Mouse (Mus musculus) heart, embryonic 12.5 days (tissue): ENCODE measurements around the gene Pnmal2. TPM values are rescaled to one million over a fixed set of nuclear protein-coding genes. Genes with fewer than 3 reads are reported as not detected.
A peak's percentile ranks its signal among the peaks of the same experiment; 100 is the strongest.

Experiments used
- ATAC-seq: fragments of 200-750 bp; cut with Nextera tagmentation; 2 replicates; pipeline ENCODE4 v1.8.0; 2017; ENCODE audit warnings: moderate TSS enrichment, moderate library complexity; ENCODE audit not compliant: insufficient number of reproducible peaks, low FRiP score
- H3K27ac ChIP-seq: fragments of 300-500 bp; sonication (generic); 2 replicates; pipeline ENCODE4 v1.5.1; 2016; ENCODE audit warnings: mild to moderate bottlenecking, moderate library complexity; ENCODE audit not compliant: poor library complexity, severe bottlenecking
- H3K27me3 ChIP-seq: fragments of 300-500 bp; sonication (generic); replicated peaks from 2 replicates; pipeline ENCODE4 v1.6.1; 2016; ENCODE audit warnings: mild to moderate bottlenecking, moderate library complexity
- H3K36me3 ChIP-seq: fragments of 300-500 bp; sonication (generic); 2 replicates; pipeline ENCODE4 v1.6.1; 2016; ENCODE audit warnings: mild to moderate bottlenecking, moderate library complexity
- H3K4me1 ChIP-seq: fragments of 300-500 bp; sonication (generic); replicated peaks from 2 replicates; pipeline ENCODE4 v1.6.1; 2016; ENCODE audit warnings: mild to moderate bottlenecking
- H3K4me2 ChIP-seq: fragments of 300-500 bp; sonication (generic); 2 replicates; pipeline ENCODE4 v1.6.1; 2016; ENCODE audit warnings: mild to moderate bottlenecking, moderate library complexity
- H3K4me3 ChIP-seq: fragments of 300-500 bp; sonication (generic); 2 replicates; pipeline ENCODE4 v1.5.1; 2016; ENCODE audit warnings: mild to moderate bottlenecking
- H3K9ac ChIP-seq: fragments of 300-500 bp; sonication (generic); 2 replicates; pipeline ENCODE4 v1.6.1; 2016; ENCODE audit warnings: mild to moderate bottlenecking, moderate library complexity
- H3K9me3 ChIP-seq: fragments of 300-500 bp; sonication (generic); replicated peaks from 2 replicates; pipeline ENCODE4 v1.6.1; 2016; ENCODE audit warnings: mild to moderate bottlenecking, moderate library complexity
- WGBS: fragments of 180-500 bp; shearing (Covaris S2); methylation state at CpG from one replicate; pipeline ENCODE4 v1.1.7; 2016; 5-methylcytosine and 5-hydroxymethylcytosine counted together
- polyA plus RNA-seq: library from polyadenylated mRNA; unstranded; fragments of >200 nt; fragmentation: Nextera tagmentation; extraction: Ambion mirVana; gene quantifications from 2 replicates; pipeline ENCODE4 v1.2.1, GENCODE M21; 2016

Gene Pnmal2
- polyA plus RNA-seq, 1 experiment from 2014 or later = 4.2 TPM

GRCm38 (mm10) chr7:16918014-16918413 lies 26.5 kb upstream of the Pnmal2 start:
- Histone ChIP-seq H3K9ac (no peak overlapping the region), H3K27ac (no peak overlapping the region), H3K9me3 (no peaks in the 10 kb centered on the region), H3K27me3 (0 out of 2 replicates have a peak, but pooled peaks cover 2% of the 10 kb centered on the region), H3K4me2 (no peak overlapping the region), H3K4me1 (peaks cover 55% of the 10 kb centered on the region), H3K36me3 (peaks cover 65% of the 10 kb centered on the region), H3K4me3 (no peak overlapping the region)
- no peak for ATAC-seq
- 75% methylated on average over 9 of the region's 9 CpGs for WGBS

- H3K27ac ChIP-seq = no peak overlapping the region
- H3K4me1 ChIP-seq = peaks cover 56% of the 10 kb centered on the region
- no peak for ATAC-seq
- H3K4me3 ChIP-seq = no peak overlapping the region
- no peak overlapping the region for H3K4me2 ChIP-seq
- no peak overlapping the region for H3K9ac ChIP-seq
- H3K27me3 ChIP-seq = no peaks in the 10 kb centered on the region
- H3K9me3 ChIP-seq = no peaks in the 10 kb centered on the region
- H3K36me3 ChIP-seq = peaks cover 62% of the 10 kb centered on the region
- 80% methylated on average over 3 of the region's 3 CpGs for WGBS
These were observed 25.8 kb upstream of the Pnmal2 start for GRCm38 (mm10) chr7:16918670-16919069.

GRCm38 (mm10) chr7:16919395-16920149 lies 24.9 kb upstream of the Pnmal2 start:
- Histone ChIP-seq H3K9ac (peak overlapping the region; percentile 32; the same call in 1 of the 2 replicates), H3K9me3 (no peaks in the 10 kb centered on the region), H3K4me3 (no peak overlapping the region), H3K4me2 (no peak overlapping the region), H3K36me3 (peaks cover 57% of the 10 kb centered on the region), H3K27me3 (no peaks in the 10 kb centered on the region), H3K27ac (0 out of 2 replicates have a peak overlapping the region, but pooled peaks have one; percentile 2), H3K4me1 (peaks cover 56% of the 10 kb centered on the region)
- no peak for ATAC-seq
- 76% methylated on average over 13 of the region's 13 CpGs for WGBS

GRCm38 (mm10) chr7:16920150-16920579 lies 24.3 kb upstream of the Pnmal2 start:
- no peaks in the 10 kb centered on the region for H3K9me3 ChIP-seq
- no peak for ATAC-seq
- H3K4me1 ChIP-seq = peaks cover 56% of the 10 kb centered on the region
- H3K4me2 ChIP-seq = no peak overlapping the region
- H3K27me3 ChIP-seq = no peaks in the 10 kb centered on the region
- peak overlapping the region; percentile 32; the same call in 1 of the 2 replicates for H3K9ac ChIP-seq
- peaks cover 51% of the 10 kb centered on the region for H3K36me3 ChIP-seq
- 87% methylated on average over 7 of the region's 7 CpGs for WGBS
- H3K27ac ChIP-seq = no peak overlapping the region
- no peak overlapping the region for H3K4me3 ChIP-seq

- Histone ChIP-seq H3K27ac (peak overlapping the region; percentile 24), H3K4me3 (peak overlapping the region; percentile 82), H3K4me2 (peak overlapping the region; percentile 97), H3K4me1 (peaks cover 50% of the 10 kb centered on the region), H3K27me3 (no peaks in the 10 kb centered on the region), H3K36me3 (peaks cover 43% of the 10 kb centered on the region), H3K9ac (peak overlapping the region; percentile 91), H3K9me3 (no peaks in the 10 kb centered on the region)
- no peak for ATAC-seq
- 61% methylated on average over 21 of the region's 21 CpGs for WGBS
These were observed 23.4 kb upstream of the Pnmal2 start for GRCm38 (mm10) chr7:16920818-16921791.

- Histone ChIP-seq H3K9me3 (no peaks in the 10 kb centered on the region), H3K4me2 (peak overlapping the region; percentile 97), H3K36me3 (peaks cover 35% of the 10 kb centered on the region), H3K27ac (peak overlapping the region; percentile 24), H3K9ac (peak overlapping the region; percentile 91), H3K4me1 (peaks cover 42% of the 10 kb centered on the region), H3K27me3 (no peaks in the 10 kb centered on the region), H3K4me3 (peak overlapping the region; percentile 82)
- WGBS = 40% methylated on average over 6 of the region's 6 CpGs
- no peak for ATAC-seq
These were observed 22.6 kb upstream of the Pnmal2 start for GRCm38 (mm10) chr7:16921881-16922335.

GRCm38 (mm10) chr7:16922360-16922973 lies 22.0 kb upstream of the Pnmal2 start:
- Histone ChIP-seq H3K4me3 (peak overlapping the region; percentile 82), H3K27ac (no peak overlapping the region), H3K4me1 (peaks cover 40% of the 10 kb centered on the region), H3K4me2 (peak overlapping the region; percentile 97), H3K27me3 (no peaks in the 10 kb centered on the region), H3K36me3 (peaks cover 29% of the 10 kb centered on the region), H3K9me3 (no peaks in the 10 kb centered on the region), H3K9ac (peak overlapping the region; percentile 91)
- ATAC-seq = no peak
- 51% methylated on average over 10 of the region's 10 CpGs for whole genome bisulfite sequencing

- under 1% methylated on average over 42 of the region's 57 CpGs for WGBS
- peak overlapping the region; percentile 97 for H3K4me2 ChIP-seq
- H3K9ac ChIP-seq = peak overlapping the region; percentile 91
- no peak for ATAC-seq
- peaks cover 20% of the 10 kb centered on the region for H3K36me3 ChIP-seq
- H3K9me3 ChIP-seq = no peaks in the 10 kb centered on the region
- no peaks in the 10 kb centered on the region for H3K27me3 ChIP-seq
- H3K4me3 ChIP-seq = peak overlapping the region; percentile 82
- peaks cover 40% of the 10 kb centered on the region for H3K4me1 ChIP-seq
- H3K27ac ChIP-seq = peak overlapping the region; percentile 92
These were observed 21.0 kb upstream of the Pnmal2 start for GRCm38 (mm10) chr7:16923283-16924036.

GRCm38 (mm10) chr7:16924037-16924834 lies 20.2 kb upstream of the Pnmal2 start, which contains the start of gene Calm3:
Gene Calm3 (minus strand): TSS chr7:16924114.
- Histone ChIP-seq H3K4me1 (peaks cover 37% of the 10 kb centered on the region), H3K9me3 (no peaks in the 10 kb centered on the region), H3K27me3 (no peaks in the 10 kb centered on the region), H3K36me3 (peaks cover 12% of the 10 kb centered on the region), H3K27ac (peak within 1 kb of the TSS; percentile 92), H3K4me3 (peak within 1 kb of the TSS; percentile 82), H3K4me2 (peak within 1 kb of the TSS; percentile 97), H3K9ac (peak within 1 kb of the TSS; percentile 91)
- peak; percentile 93 for ATAC-seq
- WGBS = 1% methylated on average over 64 of the region's 64 CpGs
